Mouse (Mus musculus) midbrain, embryonic 12.5 days (tissue): ENCODE results near the gene Ing3. TPM values are rescaled to one million over a fixed set of nuclear protein-coding genes. Genes with fewer than 3 reads are reported as not detected.
A peak's percentile ranks its signal among the peaks of the same experiment; 100 is the strongest.

ENCODE experiments used
- ATAC-seq: fragments of 200-750 bp; cut with Nextera tagmentation; 2 replicates; pipeline ENCODE4 v1.8.0; 2017; ENCODE audit warnings: low read depth, moderate TSS enrichment, moderate library complexity; ENCODE audit not compliant: low FRiP score
- H3K27ac ChIP-seq: fragments of 300-500 bp; sonication (generic); replicated peaks from 2 replicates; pipeline ENCODE4 v1.5.1; 2016; ENCODE audit warnings: mild to moderate bottlenecking
- H3K27me3 ChIP-seq: fragments of 300-500 bp; sonication (generic); 2 replicates; pipeline ENCODE4 v1.6.1; 2016; ENCODE audit warnings: mild to moderate bottlenecking
- H3K36me3 ChIP-seq: fragments of 300-500 bp; sonication (generic); 2 replicates; pipeline ENCODE4 v1.6.1; 2016
- H3K4me1 ChIP-seq: fragments of 300-500 bp; sonication (generic); 2 replicates; pipeline ENCODE4 v1.6.1; 2016
- H3K4me2 ChIP-seq: fragments of 300-500 bp; sonication (generic); replicated peaks from 2 replicates; pipeline ENCODE4 v1.6.1; 2016; ENCODE audit warnings: mild to moderate bottlenecking, moderate library complexity
- H3K4me3 ChIP-seq: fragments of 300-500 bp; sonication (generic); 2 replicates; pipeline ENCODE4 v1.5.1; 2016; ENCODE audit warnings: mild to moderate bottlenecking
- H3K9ac ChIP-seq: fragments of 300-500 bp; sonication (generic); replicated peaks from 2 replicates; pipeline ENCODE4 v1.6.1; 2016; ENCODE audit warnings: mild to moderate bottlenecking, moderate library complexity
- H3K9me3 ChIP-seq: fragments of 300-500 bp; sonication (generic); 2 replicates; pipeline ENCODE4 v1.6.1; 2016; ENCODE audit warnings: mild to moderate bottlenecking
- WGBS: fragments of 180-500 bp; shearing (Covaris S2); methylation state at CpG from one replicate; pipeline ENCODE4 v1.1.7; 2016; 5-methylcytosine and 5-hydroxymethylcytosine counted together
- polyA plus RNA-seq: library from polyadenylated mRNA; unstranded; fragments of >200 nt; fragmentation: Nextera tagmentation; extraction: Ambion mirVana; gene quantifications from 2 replicates; pipeline ENCODE4 v1.2.1, GENCODE M21; 2016

The Ing3 gene
- polyA plus RNA-seq, 1 experiment from 2014 or later: 63.3 TPM

DNA sequence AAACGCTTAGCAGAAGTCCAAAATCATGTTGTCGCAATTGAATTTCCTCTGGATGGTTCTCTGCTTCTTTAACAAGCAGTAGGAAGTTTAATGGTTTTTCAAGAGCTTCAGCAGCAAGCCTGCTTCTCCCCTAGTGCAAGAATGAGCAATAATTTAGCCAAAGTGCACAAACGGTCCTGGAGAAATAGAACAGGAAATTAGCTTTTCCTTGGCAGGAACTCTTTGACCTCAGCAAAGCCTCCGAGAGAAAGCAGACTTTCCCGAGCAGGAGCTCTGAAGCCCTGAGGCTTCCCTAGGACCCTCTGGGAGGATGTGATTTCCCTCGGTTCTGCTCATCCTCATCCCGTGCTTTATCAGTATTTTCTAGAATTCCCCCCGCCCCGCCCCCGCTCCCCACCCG lies 49.7 kb downstream of the Ing3 start:
- no peak for ATAC-seq
- 55% methylated on average over 11 of the region's 11 CpGs for WGBS

GRCm38 (mm10) chr6:22000086-22000485 lies 50.7 kb downstream of the Ing3 start:
- Histone ChIP-seq H3K9ac (no peak overlapping the region), H3K27ac (no peak overlapping the region), H3K4me3 (no peak overlapping the region), H3K9me3 (no peaks in the 10 kb centered on the region), H3K4me2 (no peak overlapping the region), H3K27me3 (peaks cover 4% of the 10 kb centered on the region), H3K36me3 (no peaks in the 10 kb centered on the region), H3K4me1 (peaks cover 5% of the 10 kb centered on the region; the same call in 1 of the 2 replicates)
- ATAC-seq: no peak
- WGBS: 48% methylated on average over 6 of the region's 6 CpGs

More for the DNA sequence above, 49.7 kb downstream of the Ing3 start:
- H3K27me3 ChIP-seq: peaks cover 4% of the 10 kb centered on the region
- H3K4me2 ChIP-seq: no peak overlapping the region
- no peaks in the 10 kb centered on the region for H3K9me3 ChIP-seq
- H3K4me1 ChIP-seq: peaks cover 5% of the 10 kb centered on the region; the same call in 1 of the 2 replicates
- no peak overlapping the region for H3K27ac ChIP-seq
- no peak overlapping the region for H3K4me3 ChIP-seq
- no peaks in the 10 kb centered on the region for H3K36me3 ChIP-seq
- no peak overlapping the region for H3K9ac ChIP-seq

- H3K27ac ChIP-seq: no peak overlapping the region
- H3K9me3 ChIP-seq: no peaks in the 10 kb centered on the region
- H3K36me3 ChIP-seq: no peaks in the 10 kb centered on the region
- H3K4me2 ChIP-seq: no peak overlapping the region
- 96% methylated on average over 3 of the region's 3 CpGs for WGBS
- H3K4me3 ChIP-seq: no peak overlapping the region
- no peak for ATAC-seq
- peaks cover 5% of the 10 kb centered on the region; the same call in 1 of the 2 replicates for H3K4me1 ChIP-seq
- no peak overlapping the region for H3K9ac ChIP-seq
- peaks cover 4% of the 10 kb centered on the region for H3K27me3 ChIP-seq
These were observed 51.5 kb downstream of the Ing3 start for GRCm38 (mm10) chr6:22000881-22001280.

DNA sequence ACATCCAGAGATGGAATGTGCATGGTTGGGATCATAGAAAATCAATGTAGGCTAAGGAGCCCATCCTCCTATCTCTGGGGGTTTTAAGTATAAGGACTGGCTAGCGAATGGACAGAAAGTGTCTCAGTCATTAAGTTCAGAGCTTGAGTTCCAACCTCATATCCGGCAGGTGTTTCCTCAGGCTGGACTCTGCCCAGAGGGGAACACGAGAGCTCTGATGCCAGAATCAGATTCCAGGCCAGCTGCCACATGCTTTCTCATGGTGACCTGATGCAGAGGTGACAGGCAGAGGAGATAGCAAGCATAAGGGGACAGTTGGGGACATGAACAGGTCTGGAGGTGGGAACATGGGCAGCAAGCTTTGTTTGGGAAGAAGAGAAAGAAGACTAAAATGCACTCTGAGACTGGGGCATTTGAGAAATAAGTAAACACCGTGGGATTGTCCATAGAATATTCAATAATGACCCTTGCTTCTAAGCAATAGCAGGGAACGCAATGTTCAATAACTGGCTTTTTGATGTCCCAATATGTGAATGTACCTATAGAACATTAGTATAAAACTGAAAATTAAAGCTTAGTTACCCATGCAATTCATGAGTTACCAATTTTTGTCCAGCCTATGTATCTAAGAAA lies 52.0 kb downstream of the Ing3 start:
- WGBS: 90% methylated on average over 5 of the region's 5 CpGs
- no peaks in the 10 kb centered on the region for H3K36me3 ChIP-seq

DNA sequence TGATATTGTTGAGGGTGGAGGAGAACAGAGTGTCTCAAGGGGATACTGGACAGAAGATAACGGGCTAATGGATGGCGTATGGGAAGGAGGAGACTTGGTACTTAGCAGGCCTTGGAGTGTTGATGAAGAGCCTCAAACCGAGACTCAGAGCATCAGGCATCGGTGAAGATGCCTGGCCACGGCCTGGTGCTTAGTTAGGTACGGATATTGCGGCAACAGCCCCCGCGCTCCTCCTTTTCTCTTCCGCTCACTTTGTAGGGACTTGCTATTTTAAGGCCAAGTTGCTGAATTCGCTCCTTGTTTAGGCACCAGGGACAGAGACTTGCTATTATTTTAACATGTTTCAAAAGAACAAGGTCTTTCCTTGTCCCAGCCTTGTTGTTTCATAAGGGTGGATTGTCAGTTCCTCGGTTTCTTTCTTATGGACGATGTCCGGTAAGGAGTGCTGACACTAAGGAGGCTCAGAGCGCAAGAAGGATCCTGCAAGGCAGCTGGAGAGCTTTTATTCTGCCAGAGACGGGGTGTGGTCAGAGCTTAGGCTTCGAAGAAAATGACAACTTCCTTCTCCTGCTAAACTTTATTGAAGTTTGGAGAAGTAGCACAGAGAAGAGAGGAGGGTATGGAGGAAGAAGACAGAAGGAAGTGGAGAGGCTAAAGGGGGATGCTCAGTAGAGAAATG lies 53.3 kb downstream of the Ing3 start:
- Histone ChIP-seq H3K27ac (no peak overlapping the region), H3K9me3 (no peaks in the 10 kb centered on the region), H3K4me3 (no peak overlapping the region), H3K27me3 (peaks cover 4% of the 10 kb centered on the region), H3K4me1 (peaks cover 5% of the 10 kb centered on the region; the same call in 1 of the 2 replicates), H3K36me3 (no peaks in the 10 kb centered on the region), H3K9ac (no peak overlapping the region), H3K4me2 (peak overlapping the region; percentile 27; the same call in 1 of the 2 replicates)
- ATAC-seq: no peak
- 39% methylated on average over 17 of the region's 17 CpGs for WGBS

More for the DNA sequence above, 52.0 kb downstream of the Ing3 start:
- Histone ChIP-seq H3K9ac (no peak overlapping the region), H3K4me3 (no peak overlapping the region), H3K9me3 (no peaks in the 10 kb centered on the region), H3K27me3 (peaks cover 4% of the 10 kb centered on the region), H3K27ac (no peak overlapping the region), H3K4me2 (no peak overlapping the region), H3K4me1 (peaks cover 5% of the 10 kb centered on the region; the same call in 1 of the 2 replicates)
- ATAC-seq: no peak

DNA sequence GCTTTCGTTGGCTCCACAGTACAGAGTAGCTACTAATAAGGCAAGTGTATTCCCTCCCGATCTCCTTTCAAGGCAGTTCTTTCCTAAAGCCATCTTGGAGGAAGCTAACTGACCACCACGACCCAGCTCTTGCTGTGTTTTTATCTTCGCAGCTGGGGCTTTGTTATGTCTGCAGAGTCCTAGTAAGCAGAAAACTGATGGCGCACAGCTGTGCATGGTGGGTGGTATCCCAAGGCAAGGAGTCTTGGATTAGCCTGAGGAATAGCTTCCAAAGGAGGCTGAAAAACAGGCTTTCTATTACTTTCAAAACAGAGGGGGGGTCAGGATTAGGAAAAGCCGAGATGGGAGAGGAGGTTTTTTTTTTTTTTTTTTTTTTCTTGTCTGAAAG lies 53.8 kb downstream of the Ing3 start:
- Histone ChIP-seq H3K4me2 (peak overlapping the region; percentile 27; the same call in 1 of the 2 replicates), H3K4me3 (no peak overlapping the region), H3K27ac (no peak overlapping the region), H3K36me3 (no peaks in the 10 kb centered on the region), H3K27me3 (peaks cover 4% of the 10 kb centered on the region), H3K9me3 (no peaks in the 10 kb centered on the region), H3K4me1 (peaks cover 5% of the 10 kb centered on the region; the same call in 1 of the 2 replicates), H3K9ac (no peak overlapping the region)
- ATAC-seq: peak; percentile 69
- WGBS: 4% methylated on average over 6 of the region's 6 CpGs

- 84% methylated on average over 10 of the region's 10 CpGs for WGBS
- Histone ChIP-seq H3K4me3 (no peak overlapping the region), H3K4me1 (peaks cover 5% of the 10 kb centered on the region; the same call in 1 of the 2 replicates), H3K36me3 (no peaks in the 10 kb centered on the region), H3K4me2 (no peak overlapping the region), H3K27ac (no peak overlapping the region), H3K9me3 (no peaks in the 10 kb centered on the region), H3K9ac (no peak overlapping the region), H3K27me3 (peaks cover 4% of the 10 kb centered on the region)
- ATAC-seq: no peak
These were observed 54.7 kb downstream of the Ing3 start for GRCm38 (mm10) chr6:22003959-22004543.

DNA sequence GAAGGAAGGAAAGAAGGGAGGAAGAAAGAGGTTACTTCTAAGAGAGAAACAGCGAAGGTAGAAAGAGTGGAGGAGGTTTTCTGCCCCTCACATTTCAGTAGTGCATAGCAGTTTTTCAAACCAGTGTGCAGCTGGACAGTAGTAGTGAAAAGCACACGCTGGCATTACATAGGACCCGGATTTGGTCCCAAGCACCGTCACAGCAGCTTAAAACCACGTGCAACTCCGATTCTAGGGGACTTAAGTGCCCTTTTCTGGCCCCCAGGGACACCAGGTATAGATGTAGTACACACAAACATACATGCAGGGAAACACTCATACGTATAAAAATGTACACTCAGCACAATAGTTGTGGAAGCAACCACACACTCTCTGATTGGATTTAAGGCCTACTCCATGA lies 59.0 kb downstream of the Ing3 start:
- H3K9me3 ChIP-seq: no peaks in the 10 kb centered on the region
- H3K4me3 ChIP-seq: no peak overlapping the region
- H3K4me2 ChIP-seq: no peak overlapping the region
- H3K27ac ChIP-seq: no peak overlapping the region
- H3K4me1 ChIP-seq: no peaks in the 10 kb centered on the region
- ATAC-seq: no peak
- H3K27me3 ChIP-seq: no peaks in the 10 kb centered on the region; the same call in 1 of the 2 replicates
- H3K36me3 ChIP-seq: no peaks in the 10 kb centered on the region
- 95% methylated on average over 7 of the region's 7 CpGs for WGBS
- H3K9ac ChIP-seq: no peak overlapping the region

DNA sequence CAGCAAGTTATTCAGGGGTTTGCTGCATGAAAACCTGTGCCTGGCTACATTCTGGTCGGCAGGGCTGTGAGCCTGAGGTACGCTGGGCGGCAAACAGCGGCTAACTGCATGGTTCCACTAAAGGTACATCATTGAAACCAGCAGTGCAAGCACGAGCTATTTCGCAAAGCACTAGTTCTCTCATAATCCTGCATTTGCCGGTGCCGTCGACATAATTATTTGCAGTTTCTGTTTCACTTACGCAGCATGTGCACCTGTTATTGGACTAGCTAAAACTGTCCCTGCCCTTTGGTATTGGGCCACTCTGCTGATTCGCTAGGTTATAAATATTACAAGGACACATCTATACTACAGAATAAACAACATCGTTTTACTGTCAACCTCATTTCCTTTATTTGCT lies 60.9 kb downstream of the Ing3 start:
- Histone ChIP-seq H3K9ac (no peak overlapping the region), H3K9me3 (no peaks in the 10 kb centered on the region), H3K4me2 (no peak overlapping the region), H3K27ac (no peak overlapping the region), H3K4me1 (no peaks in the 10 kb centered on the region), H3K4me3 (no peak overlapping the region), H3K36me3 (no peaks in the 10 kb centered on the region), H3K27me3 (no peaks in the 10 kb centered on the region)
- WGBS: 87% methylated on average over 12 of the region's 12 CpGs
- no peak for ATAC-seq

DNA sequence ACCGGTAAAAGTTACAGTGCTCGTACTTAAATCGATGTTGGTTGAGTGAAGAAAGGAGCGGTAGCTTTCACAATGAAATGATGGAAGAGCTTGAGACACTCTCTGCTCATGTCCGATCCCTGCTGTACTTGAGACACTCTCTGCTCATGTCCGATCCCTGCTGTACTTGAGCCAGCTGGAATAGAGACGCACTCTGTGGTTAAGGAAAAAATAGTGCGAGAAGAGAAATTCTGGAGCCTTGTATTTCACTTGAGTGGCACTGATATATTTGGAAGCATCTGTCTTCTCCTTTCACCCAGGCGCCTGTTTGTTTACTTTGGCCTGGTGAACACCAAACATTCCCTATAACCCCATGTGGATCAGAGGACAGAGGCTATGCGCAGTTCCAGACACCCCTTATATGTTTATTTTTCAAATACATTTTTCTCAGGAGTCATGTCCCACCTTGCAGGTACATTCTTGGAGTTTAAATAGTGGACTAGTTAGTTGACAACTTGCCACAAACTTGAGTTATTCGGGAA lies 61.5 kb downstream of the Ing3 start:
- 94% methylated on average over 11 of the region's 11 CpGs for WGBS
- Histone ChIP-seq H3K27me3 (no peaks in the 10 kb centered on the region), H3K36me3 (no peaks in the 10 kb centered on the region), H3K4me2 (no peak overlapping the region), H3K9me3 (no peaks in the 10 kb centered on the region), H3K9ac (no peak overlapping the region), H3K4me1 (no peaks in the 10 kb centered on the region), H3K4me3 (no peak overlapping the region), H3K27ac (no peak overlapping the region)
- no peak for ATAC-seq

DNA sequence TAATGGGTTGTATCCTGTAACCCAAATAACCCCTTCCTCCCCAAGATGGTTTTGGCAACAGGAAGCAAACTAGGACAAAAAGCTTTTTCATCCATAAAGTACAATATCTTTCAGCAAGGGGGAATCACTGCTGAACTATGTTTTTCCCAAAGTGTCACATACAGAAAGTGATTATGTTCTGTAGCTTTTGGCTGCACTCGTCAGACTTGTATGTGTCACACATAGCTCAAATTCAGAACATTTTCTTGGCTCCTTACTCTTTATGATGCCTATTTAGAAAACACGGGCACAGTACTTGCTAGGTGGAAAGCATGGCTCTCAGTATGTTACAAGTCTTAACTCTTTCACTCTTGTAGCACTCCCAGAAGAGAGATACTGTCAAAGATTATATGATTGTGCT lies 62.2 kb downstream of the Ing3 start:
- 83% methylated on average over 2 of the region's 2 CpGs for WGBS

DNA sequence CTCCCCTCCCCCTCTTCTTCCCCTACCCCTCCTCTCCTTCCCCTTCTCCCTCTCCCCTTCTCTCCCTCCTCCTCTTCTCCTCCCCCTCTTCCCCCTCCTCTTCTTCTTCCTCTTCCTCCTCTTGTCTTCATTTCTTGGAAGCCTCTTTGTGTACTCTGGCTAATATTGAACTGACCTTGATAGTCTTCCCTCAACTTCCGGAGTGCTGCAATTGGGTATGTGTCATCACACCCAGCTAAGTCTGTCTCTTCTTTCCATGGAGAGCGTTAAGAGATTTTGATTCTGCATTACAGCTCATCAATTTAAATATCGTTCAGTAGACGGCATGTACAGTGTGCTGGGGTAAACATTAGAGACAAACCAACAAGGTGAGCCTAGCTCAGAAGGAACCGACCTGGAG lies 62.7 kb downstream of the Ing3 start:
- Histone ChIP-seq H3K36me3 (no peaks in the 10 kb centered on the region), H3K27ac (no peak overlapping the region), H3K9ac (no peak overlapping the region), H3K4me2 (no peak overlapping the region), H3K4me1 (no peaks in the 10 kb centered on the region), H3K9me3 (no peaks in the 10 kb centered on the region), H3K27me3 (no peaks in the 10 kb centered on the region), H3K4me3 (no peak overlapping the region)
- WGBS: 88% methylated on average over 5 of the region's 5 CpGs
- no peak for ATAC-seq

More for the DNA sequence above, 62.2 kb downstream of the Ing3 start:
- no peak overlapping the region for H3K9ac ChIP-seq
- no peak overlapping the region for H3K4me2 ChIP-seq
- no peaks in the 10 kb centered on the region for H3K27me3 ChIP-seq
- no peaks in the 10 kb centered on the region for H3K4me1 ChIP-seq
- H3K36me3 ChIP-seq: no peaks in the 10 kb centered on the region
- no peak overlapping the region for H3K4me3 ChIP-seq
- H3K27ac ChIP-seq: no peak overlapping the region
- no peak for ATAC-seq
- no peaks in the 10 kb centered on the region for H3K9me3 ChIP-seq
